Mouse (Mus musculus): ENCODE results near the gene Ttc17.

Ttc17 gene

DNA sequence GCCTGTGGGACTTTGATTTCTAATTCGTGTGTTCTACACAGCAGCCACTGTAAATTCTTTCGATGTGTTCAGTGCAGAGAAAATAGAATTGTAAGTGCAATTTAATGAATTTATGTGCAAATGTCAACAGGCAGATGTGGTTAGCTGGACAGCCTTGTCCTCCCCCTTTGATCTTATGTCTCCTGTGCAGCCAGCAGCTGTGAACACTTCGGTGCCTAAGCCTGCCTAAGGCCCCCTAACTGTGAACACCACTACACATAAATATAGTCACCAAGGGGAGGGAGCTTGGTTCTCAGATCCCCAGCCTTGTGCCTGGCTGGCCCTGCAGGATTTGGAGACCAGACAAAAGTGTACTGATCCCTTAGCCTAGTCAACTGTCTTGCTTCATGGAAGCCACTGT lies 109.0 kb downstream of the Ttc17 start:
- DNase-seq (ENCODE audit: low spot score): no peak

DNA sequence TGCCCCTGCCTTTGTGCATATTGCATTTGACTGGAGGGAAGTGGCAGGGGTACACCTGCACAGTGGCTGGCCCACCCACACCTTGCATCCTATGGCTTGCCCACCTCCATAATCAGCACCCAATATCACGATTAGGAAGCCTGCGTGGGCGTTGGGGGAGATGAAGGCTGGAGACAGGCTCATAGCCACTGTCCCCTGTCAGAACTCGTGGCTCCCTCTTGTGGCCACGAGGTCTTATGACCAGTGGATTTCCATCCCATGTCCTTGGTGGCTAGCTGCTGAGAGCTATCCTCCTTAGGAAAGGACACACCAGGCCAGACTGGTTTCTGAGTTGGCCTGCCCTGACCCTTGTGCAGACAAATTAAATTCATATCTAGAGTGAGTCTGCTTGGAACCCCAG lies 116.0 kb downstream of the Ttc17 start:
- DNase-seq (ENCODE audit: low spot score): peak; percentile 40

DNA sequence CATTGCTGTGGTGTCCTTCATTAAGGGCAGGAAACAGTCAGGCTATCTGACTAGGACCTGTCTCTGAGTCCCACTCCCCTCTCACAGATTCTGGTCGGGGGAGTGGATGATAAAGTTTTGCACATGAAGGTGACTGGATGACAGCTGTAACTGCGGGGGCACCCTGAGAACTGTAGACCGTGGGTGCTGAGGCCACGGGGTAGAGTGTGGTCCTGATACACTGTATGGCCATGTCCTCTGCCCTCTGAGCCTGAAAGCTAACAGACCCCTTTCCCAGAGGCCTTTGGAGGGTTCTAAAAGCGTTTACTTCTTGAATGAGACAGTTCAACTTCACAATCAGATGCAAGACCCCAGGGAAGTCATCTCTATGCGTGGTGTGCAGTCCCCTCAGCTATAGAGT lies 116.8 kb downstream of the Ttc17 start:
- DNase-seq (ENCODE audit: low spot score): no peak

DNA sequence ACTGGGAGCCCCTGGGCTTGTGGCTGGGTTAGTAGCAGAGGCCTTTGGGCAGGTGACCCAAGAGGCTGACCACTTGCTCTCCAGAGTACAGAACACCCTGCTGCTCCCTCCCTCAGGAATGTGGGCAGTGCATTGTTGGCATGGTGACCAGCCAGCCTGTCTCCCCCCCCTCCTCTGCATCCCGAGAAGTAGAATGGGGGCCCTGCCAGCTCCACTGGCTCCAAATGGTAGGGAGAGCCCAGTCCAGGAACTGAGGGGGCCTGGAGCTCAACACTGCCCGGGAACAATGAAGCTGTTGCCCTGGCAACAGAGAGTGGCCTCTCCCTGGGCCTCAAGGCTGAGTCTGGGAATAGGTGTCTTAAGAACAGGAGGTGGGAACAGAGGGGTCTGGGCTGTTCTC lies 117.3 kb downstream of the Ttc17 start:
- no peak for DNase-seq (ENCODE audit: low spot score)

DNA sequence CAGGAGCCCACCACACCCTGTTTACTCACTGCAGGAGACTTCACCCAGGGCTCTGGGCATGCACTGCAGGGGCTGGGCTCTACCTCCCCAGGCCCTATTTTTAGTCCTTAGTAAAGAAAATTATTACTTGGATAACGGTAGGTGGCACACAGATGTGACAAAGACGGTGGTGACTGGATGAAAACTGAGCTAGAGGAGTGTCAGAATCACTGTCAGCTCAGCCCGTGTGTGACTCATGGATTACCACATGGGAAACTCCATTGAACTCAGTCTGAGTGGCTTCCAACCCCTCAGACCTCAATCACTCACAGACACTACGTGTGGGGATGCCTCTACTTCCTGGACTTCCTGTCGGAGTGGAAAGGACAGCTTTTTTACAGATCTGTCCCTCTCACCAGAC lies 118.4 kb downstream of the Ttc17 start:
- no peak for DNase-seq (ENCODE audit: low spot score)

DNA sequence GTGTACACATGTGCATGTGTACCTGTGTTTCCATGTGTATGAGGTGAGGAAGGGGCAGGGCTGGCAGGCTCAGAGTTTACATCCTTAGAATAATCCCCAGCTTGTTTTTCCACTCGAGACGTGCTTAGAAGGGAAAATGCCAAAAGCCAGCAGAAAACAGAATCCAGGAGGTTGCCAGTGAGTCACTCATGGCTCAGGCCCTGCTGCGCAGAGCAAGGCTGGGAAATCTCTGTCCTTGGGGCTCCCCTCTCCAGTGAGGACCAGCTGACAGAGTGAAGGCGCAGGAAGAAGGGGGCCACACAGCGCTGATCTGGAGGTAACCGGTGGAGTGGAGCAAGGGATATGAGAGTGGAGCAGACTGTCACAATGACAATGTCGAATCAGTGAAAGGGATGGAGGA lies 119.1 kb downstream of the Ttc17 start:
- no peak for DNase-seq (ENCODE audit: low spot score)

GRCm38 (mm10) chr2:94283526-94283925 lies 123.0 kb downstream of the Ttc17 start:
- no peak for DNase-seq (ENCODE audit: low spot score)

DNA sequence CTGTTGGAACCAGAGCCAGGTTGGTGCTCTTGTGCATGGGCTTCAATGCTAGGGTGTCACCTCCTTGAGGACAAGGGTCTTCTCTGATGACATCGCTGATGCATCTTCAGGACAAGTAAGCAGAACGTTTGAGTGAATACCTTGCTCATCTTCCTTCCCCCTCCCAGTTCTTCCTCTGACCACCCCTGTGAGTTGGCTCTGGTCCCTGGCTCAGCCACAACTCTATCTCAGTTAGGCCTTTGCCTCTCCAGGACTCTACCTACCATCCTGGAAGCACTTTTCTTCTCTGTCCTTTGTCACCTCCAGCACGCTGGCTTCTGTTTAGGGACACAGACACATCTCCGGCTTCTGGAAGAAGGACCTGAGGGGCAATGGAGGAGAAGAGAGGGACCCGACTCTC lies 126.9 kb downstream of the Ttc17 start:
- no peak for DNase-seq (ENCODE audit: low spot score)

- DNase-seq (ENCODE audit: low spot score): no peak
Observed at GRCm38 (mm10) chr2:94276103-94276502, 130.4 kb downstream of the Ttc17 start.

DNA sequence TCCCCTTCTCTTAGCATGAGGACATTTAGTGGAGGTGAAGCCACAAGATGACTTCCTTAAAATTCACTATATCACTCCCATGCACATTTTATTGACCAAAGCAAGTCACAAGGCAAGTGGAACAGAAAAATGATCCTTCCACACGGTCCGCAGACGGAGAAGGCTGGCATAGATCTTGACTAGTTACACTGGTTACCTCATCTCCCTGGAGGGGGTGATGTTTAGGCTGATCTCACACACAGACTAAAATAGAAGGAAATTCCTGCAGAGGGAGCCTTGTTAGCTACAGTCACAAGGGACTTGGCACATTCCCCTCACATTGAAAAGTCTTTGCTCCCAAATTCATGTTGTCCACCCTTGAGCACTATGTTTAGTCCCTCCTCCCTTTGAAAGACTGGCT lies 130.8 kb downstream of the Ttc17 start:
- no peak for DNase-seq (ENCODE audit: low spot score)

GRCm38 (mm10) chr2:94273154-94274021 lies 133.1 kb downstream of the Ttc17 start:
- DNase-seq (ENCODE audit: low spot score): peak; percentile 36

GRCm38 (mm10) chr2:94271176-94271575 lies 135.3 kb downstream of the Ttc17 start:
- no peak for DNase-seq (ENCODE audit: low spot score)

DNA sequence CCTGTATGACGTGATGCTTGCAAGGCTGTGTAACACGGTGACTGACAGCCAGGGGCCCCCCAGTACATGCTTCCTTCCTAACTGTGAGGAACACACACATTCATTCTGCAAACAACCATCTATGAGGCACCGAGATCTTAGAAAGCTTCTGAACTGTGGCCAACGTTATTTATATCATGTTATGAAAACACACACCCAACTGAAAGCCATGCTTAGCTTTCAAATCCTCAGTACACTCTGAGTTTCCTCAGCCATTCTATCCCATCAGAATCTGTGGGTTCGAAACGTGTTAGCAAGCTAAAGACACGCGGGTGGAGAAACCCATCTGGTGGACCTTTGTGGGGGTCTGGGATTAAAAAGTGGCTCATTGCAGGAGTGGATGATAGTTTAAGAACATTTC lies 137.7 kb downstream of the Ttc17 start:
- DNase-seq (ENCODE audit: low spot score): no peak

GRCm38 (mm10) chr2:94267213-94267850 lies 139.2 kb downstream of the Ttc17 start:
- DNase-seq (ENCODE audit: low spot score): no peak

GRCm38 (mm10) chr2:94266381-94267160 lies 139.9 kb downstream of the Ttc17 start:
- no peak for DNase-seq (ENCODE audit: low spot score)

DNA sequence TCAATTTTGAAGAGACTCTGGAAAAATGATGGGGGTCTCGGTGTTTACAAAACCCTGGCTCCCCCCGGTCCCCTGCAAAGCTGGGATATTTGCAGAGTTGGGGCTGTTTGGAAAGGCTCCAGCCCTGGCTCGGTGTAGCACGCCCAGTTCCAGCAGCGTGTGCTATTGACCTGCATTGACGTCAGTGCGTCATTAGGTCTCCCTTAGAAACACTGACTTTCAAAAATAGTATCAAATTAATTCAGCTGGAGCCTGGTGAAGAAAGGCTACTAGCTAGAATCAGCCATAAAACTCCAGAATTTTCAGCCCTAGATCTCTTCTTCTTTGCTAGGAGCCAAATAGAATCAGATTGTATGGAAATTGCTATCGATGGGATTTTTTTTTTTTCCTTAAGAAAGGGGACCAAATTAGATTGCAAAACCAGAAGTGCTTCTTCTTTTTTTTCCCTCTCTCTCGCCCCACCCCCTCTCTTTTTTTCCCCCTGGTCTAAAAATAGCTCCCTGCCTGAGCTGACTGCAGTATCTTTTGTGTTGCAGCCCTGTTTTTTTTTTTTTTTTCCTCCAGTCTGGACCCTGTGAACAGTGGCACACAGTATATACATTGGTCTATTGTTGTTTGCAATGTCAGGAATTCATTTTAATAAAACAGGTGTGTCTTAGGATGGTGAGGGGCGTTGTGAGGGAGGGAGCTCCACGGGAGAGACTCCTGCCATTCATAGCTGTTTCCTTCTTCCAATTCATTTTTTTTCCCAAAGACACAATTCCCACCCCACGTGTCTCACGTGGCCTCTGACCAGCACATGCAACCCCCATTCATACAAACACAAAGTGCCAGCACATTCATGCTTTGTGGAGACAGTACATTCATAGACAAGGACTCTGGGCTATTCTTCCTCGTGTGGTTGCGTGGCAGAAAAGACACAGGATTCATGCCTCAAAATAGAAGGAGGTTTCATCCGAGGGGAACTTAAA lies 141.0 kb downstream of the Ttc17 start:
- no peak for DNase-seq (ENCODE audit: low spot score)

DNA sequence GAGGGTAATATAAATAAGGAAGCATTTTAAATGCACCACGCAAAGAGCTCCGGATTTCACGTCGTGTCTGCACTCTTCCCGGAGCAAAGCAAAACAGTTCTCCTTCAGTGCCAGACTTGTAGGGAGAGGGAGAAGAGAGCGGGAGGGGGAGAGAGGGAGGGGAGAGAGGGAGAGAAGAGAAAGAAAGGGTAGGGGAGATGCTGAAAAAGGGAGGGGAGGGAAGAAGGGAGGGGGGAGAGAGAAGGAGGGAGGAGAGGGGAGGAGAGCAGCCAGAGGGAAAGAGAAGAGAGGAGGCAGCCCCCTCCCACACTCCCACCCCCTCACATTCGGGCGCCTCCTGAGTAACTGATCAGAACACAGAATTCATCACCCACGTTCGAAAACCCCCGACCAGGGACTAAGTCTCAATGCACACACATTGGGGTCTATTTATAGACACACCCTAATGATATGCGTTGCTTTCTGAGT lies 141.8 kb downstream of the Ttc17 start:
- DNase-seq (ENCODE audit: low spot score): no peak

DNA sequence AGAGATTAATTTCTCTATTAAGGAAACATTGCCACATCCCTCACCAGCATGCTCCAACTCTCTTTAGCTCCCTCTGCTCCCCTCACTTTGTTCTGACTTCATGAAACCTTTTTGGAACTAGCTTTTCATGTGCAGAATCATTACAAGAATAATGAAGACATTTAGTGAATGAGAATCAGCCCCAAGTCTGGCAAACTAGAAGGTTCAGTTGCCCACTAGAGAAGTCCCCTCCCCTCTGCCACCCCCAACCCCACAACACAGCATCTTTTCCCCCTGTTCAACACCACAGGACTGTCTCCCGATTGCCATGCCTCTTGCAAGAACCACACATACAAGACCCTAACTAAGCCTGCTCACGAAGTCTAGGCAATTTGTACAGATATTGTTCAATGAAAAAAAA lies 142.5 kb downstream of the Ttc17 start:
- DNase-seq (ENCODE audit: low spot score): no peak

GRCm38 (mm10) chr2:94263530-94263937 lies 143.0 kb downstream of the Ttc17 start:
- DNase-seq (ENCODE audit: low spot score): peak; percentile 18

- DNase-seq (ENCODE audit: low spot score): no peak
Observed at GRCm38 (mm10) chr2:94262917-94263529, 143.5 kb downstream of the Ttc17 start.

- no peak for DNase-seq (ENCODE audit: low spot score)
Observed at GRCm38 (mm10) chr2:94254102-94254501, 152.4 kb downstream of the Ttc17 start.
